Mouse (Mus musculus): ENCODE measurements around the gene Cep78.

Gene Cep78

GRCm38 (mm10) chr19:15984449-15985171 lies at the start of gene Cep78:
Gene Cep78, minus strand, starts transcription at chr19:15984989.
- peak; percentile 95 to 96 for DNase-seq

GRCm38 (mm10) chr19:16031276-16031675 lies 46.5 kb upstream of the Cep78 start:
- no peak for DNase-seq

GRCm38 (mm10) chr19:16029253-16029771 lies 44.5 kb upstream of the Cep78 start:
- peak; percentile 56 to 58 for DNase-seq

- DNase-seq: peak in 1 of 2 experiments; percentile 10
Measured at GRCm38 (mm10) chr19:16028746-16029252, 44.0 kb upstream of the Cep78 start.

- no peak for DNase-seq
Measured at GRCm38 (mm10) chr19:16027876-16028670, 43.3 kb upstream of the Cep78 start.

- DNase-seq: no peak
Measured at GRCm38 (mm10) chr19:16026276-16026675, 41.5 kb upstream of the Cep78 start.

GRCm38 (mm10) chr19:16022178-16022577 lies 37.4 kb upstream of the Cep78 start:
- DNase-seq: no peak

- DNase-seq: no peak
Measured at GRCm38 (mm10) chr19:16016171-16016570, 31.4 kb upstream of the Cep78 start.

GRCm38 (mm10) chr19:16015191-16015968 lies 30.6 kb upstream of the Cep78 start:
- DNase-seq: peak; percentile 58

- DNase-seq: no peak
Measured at GRCm38 (mm10) chr19:16009746-16010337, 25.1 kb upstream of the Cep78 start.

- DNase-seq: no peak
Measured at GRCm38 (mm10) chr19:16009111-16009510, 24.3 kb upstream of the Cep78 start.

GRCm38 (mm10) chr19:16007131-16007530 lies 22.3 kb upstream of the Cep78 start:
- DNase-seq: no peak

GRCm38 (mm10) chr19:15998157-15998556 lies 13.4 kb upstream of the Cep78 start:
- peak; percentile 69 to 71 for DNase-seq

- no peak for DNase-seq
Measured at GRCm38 (mm10) chr19:15996901-15997564, 12.2 kb upstream of the Cep78 start.

- DNase-seq: no peak
Measured at GRCm38 (mm10) chr19:15990102-15990501, 5.3 kb upstream of the Cep78 start.

- no peak for DNase-seq
Measured at GRCm38 (mm10) chr19:15985172-15985713, 454 bp upstream of the Cep78 start.

- no peak for DNase-seq
Measured at GRCm38 (mm10) chr19:15983739-15984344, 947 bp downstream of the Cep78 start.

GRCm38 (mm10) chr19:15982926-15983738 lies 1.7 kb downstream of the Cep78 start:
- no peak for DNase-seq

- peak; percentile 66 to 77 for DNase-seq
Measured at GRCm38 (mm10) chr19:15981861-15982260, 2.9 kb downstream of the Cep78 start.

- no peak for DNase-seq
Measured at GRCm38 (mm10) chr19:15973365-15973764, 11.4 kb downstream of the Cep78 start.

Measured in B cell, adult 2 months (primary cell).